Mouse (Mus musculus): Measurements from ENCODE around the gene Dut. TPM values are rescaled to one million over a fixed set of nuclear protein-coding genes. Genes with fewer than 3 reads are reported as not detected.
A peak's percentile ranks its signal among the peaks of the same experiment; 100 is the strongest.

Dut gene
- polyA plus RNA-seq, 1 experiment from 2014 or later, result 77.7 TPM

GRCm38 (mm10) chr2:125228472-125229409 lies 18.2 kb upstream of the Dut start:
- Histone ChIP-seq H3K27ac (ENCODE audit: low read length) (no peak overlapping the region), H3K9ac (ENCODE audit: low read depth, low read length) (no peak overlapping the region), H3K4me2 (ENCODE audit: low read depth, low read length) (peak overlapping the region; percentile 40; the same call in 1 of the 2 replicates), H3K27me3 (ENCODE audit: control insufficient read depth, insufficient read depth, low read depth, low read length) (no peaks in the 10 kb centered on the region), H3K4me3 (ENCODE audit: low read depth, low read length) (no peak overlapping the region), H3K36me3 (ENCODE audit: control insufficient read depth, insufficient read depth) (no peaks in the 10 kb centered on the region), H3K9me3 (replicated peaks; ENCODE audit: control insufficient read depth, low read length) (no peaks in the 10 kb centered on the region), H3K4me1 (ENCODE audit: control insufficient read depth, low read depth, low read length) (peaks cover 2% of the 10 kb centered on the region; the same call in 1 of the 2 replicates)
- 36% methylated on average over 11 of the region's 11 CpGs for WGBS (ENCODE audit: insufficient replicate concordance)
- ATAC-seq (ENCODE audit: low read depth), result peak; percentile 79

GRCm38 (mm10) chr2:125232183-125232582 lies 14.8 kb upstream of the Dut start:
- Histone ChIP-seq H3K4me3 (ENCODE audit: low read depth, low read length) (no peak overlapping the region), H3K27ac (ENCODE audit: low read length) (no peak overlapping the region), H3K27me3 (ENCODE audit: control insufficient read depth, insufficient read depth, low read depth, low read length) (no peaks in the 10 kb centered on the region), H3K4me1 (ENCODE audit: control insufficient read depth, low read depth, low read length) (peaks cover 2% of the 10 kb centered on the region; the same call in 1 of the 2 replicates), H3K4me2 (ENCODE audit: low read depth, low read length) (no peak overlapping the region), H3K9me3 (replicated peaks; ENCODE audit: control insufficient read depth, low read length) (no peaks in the 10 kb centered on the region), H3K36me3 (ENCODE audit: control insufficient read depth, insufficient read depth) (no peaks in the 10 kb centered on the region), H3K9ac (ENCODE audit: low read depth, low read length) (no peak overlapping the region)
- WGBS (ENCODE audit: insufficient replicate concordance), result 36% methylated on average over 4 of the region's 4 CpGs
- ATAC-seq (ENCODE audit: low read depth), result peak; percentile 62

GRCm38 (mm10) chr2:125233537-125233936 lies 13.5 kb upstream of the Dut start:
- no peaks in the 10 kb centered on the region for H3K27me3 ChIP-seq (ENCODE audit: control insufficient read depth, insufficient read depth, low read depth, low read length)
- H3K4me2 ChIP-seq (ENCODE audit: low read depth, low read length), result no peak overlapping the region
- no peaks in the 10 kb centered on the region for H3K36me3 ChIP-seq (ENCODE audit: control insufficient read depth, insufficient read depth)
- H3K27ac ChIP-seq (ENCODE audit: low read length), result no peak overlapping the region
- no peak for ATAC-seq (ENCODE audit: low read depth)
- H3K4me3 ChIP-seq (ENCODE audit: low read depth, low read length), result no peak overlapping the region
- H3K9me3 ChIP-seq (replicated peaks; ENCODE audit: control insufficient read depth, low read length), result no peaks in the 10 kb centered on the region
- 58% methylated on average over 2 of the region's 2 CpGs for WGBS (ENCODE audit: insufficient replicate concordance)
- no peak overlapping the region for H3K9ac ChIP-seq (ENCODE audit: low read depth, low read length)
- H3K4me1 ChIP-seq (ENCODE audit: control insufficient read depth, low read depth, low read length), result peaks cover 2% of the 10 kb centered on the region; the same call in 1 of the 2 replicates

GRCm38 (mm10) chr2:125234049-125234448 lies 12.9 kb upstream of the Dut start:
- Histone ChIP-seq H3K27me3 (ENCODE audit: control insufficient read depth, insufficient read depth, low read depth, low read length) (no peaks in the 10 kb centered on the region), H3K4me2 (ENCODE audit: low read depth, low read length) (no peak overlapping the region)
- ATAC-seq (ENCODE audit: low read depth), result no peak

GRCm38 (mm10) chr2:125245545-125246285 lies 1.3 kb upstream of the Dut start:
- no peak overlapping the region for H3K4me3 ChIP-seq (ENCODE audit: low read depth, low read length)
- no peak for ATAC-seq (ENCODE audit: low read depth)
- no peaks in the 10 kb centered on the region for H3K27me3 ChIP-seq (ENCODE audit: control insufficient read depth, insufficient read depth, low read depth, low read length)
- H3K4me2 ChIP-seq (ENCODE audit: low read depth, low read length), result peak overlapping the region; percentile 79; the same call in 1 of the 2 replicates
- H3K9ac ChIP-seq (ENCODE audit: low read depth, low read length), result no peak overlapping the region
- H3K9me3 ChIP-seq (replicated peaks; ENCODE audit: control insufficient read depth, low read length), result no peaks in the 10 kb centered on the region
- 82% methylated on average over 3 of the region's 3 CpGs for WGBS (ENCODE audit: insufficient replicate concordance)
- peaks cover 6% of the 10 kb centered on the region for H3K36me3 ChIP-seq (ENCODE audit: control insufficient read depth, insufficient read depth)
- H3K4me1 ChIP-seq (ENCODE audit: control insufficient read depth, low read depth, low read length), result peaks cover 8% of the 10 kb centered on the region
- H3K27ac ChIP-seq (ENCODE audit: low read length), result no peak overlapping the region

More at GRCm38 (mm10) chr2:125234049-125234448, 12.9 kb upstream of the Dut start:
- H3K27ac ChIP-seq (ENCODE audit: low read length), result no peak overlapping the region
- H3K4me3 ChIP-seq (ENCODE audit: low read depth, low read length), result no peak overlapping the region
- H3K36me3 ChIP-seq (ENCODE audit: control insufficient read depth, insufficient read depth), result no peaks in the 10 kb centered on the region
- 68% methylated on average over 2 of the region's 2 CpGs for WGBS (ENCODE audit: insufficient replicate concordance)
- H3K9ac ChIP-seq (ENCODE audit: low read depth, low read length), result no peak overlapping the region
- H3K4me1 ChIP-seq (ENCODE audit: control insufficient read depth, low read depth, low read length), result peaks cover 1% of the 10 kb centered on the region; the same call in 1 of the 2 replicates
- H3K9me3 ChIP-seq (replicated peaks; ENCODE audit: control insufficient read depth, low read length), result no peaks in the 10 kb centered on the region

GRCm38 (mm10) chr2:125246669-125247068 lies 321 bp upstream of the Dut start:
- peaks cover 14% of the 10 kb centered on the region for H3K4me1 ChIP-seq (ENCODE audit: control insufficient read depth, low read depth, low read length)
- H3K9ac ChIP-seq (ENCODE audit: low read depth, low read length), result peak overlapping the region; percentile 86
- H3K4me3 ChIP-seq (ENCODE audit: low read depth, low read length), result peak overlapping the region; percentile 86
- H3K9me3 ChIP-seq (replicated peaks; ENCODE audit: control insufficient read depth, low read length), result no peaks in the 10 kb centered on the region
- H3K27me3 ChIP-seq (ENCODE audit: control insufficient read depth, insufficient read depth, low read depth, low read length), result no peaks in the 10 kb centered on the region
- ATAC-seq (ENCODE audit: low read depth), result no peak
- WGBS (ENCODE audit: insufficient replicate concordance), result 4% methylated on average over 9 of the region's 9 CpGs
- H3K27ac ChIP-seq (ENCODE audit: low read length), result peak overlapping the region; percentile 90
- H3K4me2 ChIP-seq (ENCODE audit: low read depth, low read length), result peak overlapping the region; percentile 79
- H3K36me3 ChIP-seq (ENCODE audit: control insufficient read depth, insufficient read depth), result peaks cover 14% of the 10 kb centered on the region

GRCm38 (mm10) chr2:125247962-125248235 lies 909 bp downstream of the Dut start:
- 0% methylated on average over 9 of the region's 9 CpGs for WGBS (ENCODE audit: insufficient replicate concordance)
- H3K36me3 ChIP-seq (ENCODE audit: control insufficient read depth, insufficient read depth), result peaks cover 25% of the 10 kb centered on the region
- peak overlapping the region; percentile 86 for H3K9ac ChIP-seq (ENCODE audit: low read depth, low read length)
- H3K4me3 ChIP-seq (ENCODE audit: low read depth, low read length), result peak overlapping the region; percentile 86
- H3K27ac ChIP-seq (ENCODE audit: low read length), result peak overlapping the region; percentile 90
- no peaks in the 10 kb centered on the region for H3K9me3 ChIP-seq (replicated peaks; ENCODE audit: control insufficient read depth, low read length)
- peak overlapping the region; percentile 79 for H3K4me2 ChIP-seq (ENCODE audit: low read depth, low read length)
- H3K27me3 ChIP-seq (ENCODE audit: control insufficient read depth, insufficient read depth, low read depth, low read length), result no peaks in the 10 kb centered on the region
- H3K4me1 ChIP-seq (ENCODE audit: control insufficient read depth, low read depth, low read length), result peaks cover 16% of the 10 kb centered on the region
- ATAC-seq (ENCODE audit: low read depth), result peak; percentile 0; the same call in 1 of the 2 replicates

GRCm38 (mm10) chr2:125248256-125248655 lies 1.3 kb downstream of the Dut start:
- peak overlapping the region; percentile 86 for H3K4me3 ChIP-seq (ENCODE audit: low read depth, low read length)
- under 1% methylated on average over 8 of the region's 8 CpGs for WGBS (ENCODE audit: insufficient replicate concordance)
- H3K27me3 ChIP-seq (ENCODE audit: control insufficient read depth, insufficient read depth, low read depth, low read length), result no peaks in the 10 kb centered on the region
- peak overlapping the region; percentile 79 for H3K4me2 ChIP-seq (ENCODE audit: low read depth, low read length)
- H3K36me3 ChIP-seq (ENCODE audit: control insufficient read depth, insufficient read depth), result peaks cover 29% of the 10 kb centered on the region
- peak overlapping the region; percentile 90 for H3K27ac ChIP-seq (ENCODE audit: low read length)
- no peaks in the 10 kb centered on the region for H3K9me3 ChIP-seq (replicated peaks; ENCODE audit: control insufficient read depth, low read length)
- peak overlapping the region; percentile 86 for H3K9ac ChIP-seq (ENCODE audit: low read depth, low read length)
- peaks cover 16% of the 10 kb centered on the region for H3K4me1 ChIP-seq (ENCODE audit: control insufficient read depth, low read depth, low read length)
- ATAC-seq (ENCODE audit: low read depth), result no peak

Data from liver, embryonic 16.5 days (tissue).